In the genomic region with DNA sequence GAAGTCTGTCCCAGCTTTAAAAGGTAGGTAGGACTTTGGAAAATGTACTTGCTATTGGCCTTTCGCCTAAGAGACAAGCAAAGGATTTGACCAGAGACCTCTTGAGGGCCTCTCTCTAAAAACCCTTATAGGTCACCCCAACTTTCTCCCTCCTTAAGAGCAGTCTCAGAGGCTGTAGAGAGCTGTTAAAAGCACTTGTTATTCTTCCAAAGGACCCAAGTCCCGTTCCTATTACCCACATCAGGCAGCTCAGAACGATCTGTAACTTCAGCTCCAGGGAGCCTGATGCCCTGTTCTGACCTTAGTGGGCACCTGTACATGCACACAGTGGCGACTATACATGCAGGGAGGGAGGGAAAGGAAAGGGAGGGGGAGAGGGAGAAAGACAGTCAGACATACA, we compare ENCODE assay signal across 11 mouse cellular contexts. TPM values are rescaled to one million over a fixed set of nuclear protein-coding genes. Genes with fewer than 3 reads are reported as not detected.
"Had no signal": no experiment of that assay in that cellular context is flagged by ENCODE, and none has a peak within 500 bp of the region (broad histone marks: within the 10 kb centered on the region; RNA-seq: fewer than 3 reads in every experiment).

No protein-coding gene starts in this region.

- H3K9ac ChIP-seq: limb, embryonic 12.5 days; midbrain, embryonic 12.5 days had no signal

- H3K27ac ChIP-seq: layer of hippocampus, adult 2 months; limb, embryonic 12.5 days; macrophage; midbrain, embryonic 12.5 days had no signal

- H3K4me1 ChIP-seq: limb, embryonic 12.5 days; midbrain, embryonic 12.5 days had no signal

- H3K4me2 ChIP-seq: limb, embryonic 12.5 days; midbrain, embryonic 12.5 days had no signal

- H3K36me3 ChIP-seq: limb, embryonic 12.5 days; midbrain, embryonic 12.5 days had no signal

- H3K9me3 ChIP-seq: limb, embryonic 12.5 days; megakaryocyte, embryonic 14.5 days; midbrain, embryonic 12.5 days had no signal

- DNase-seq: kidney, adult 11 months; kidney, postnatal 10 days; kidney, postnatal 4 days; right cerebral cortex, postnatal 14 days; thymus, postnatal 36 days had no signal

- H3K27me3 ChIP-seq: limb, embryonic 12.5 days; megakaryocyte, embryonic 14.5 days; midbrain, embryonic 12.5 days had no signal

- H3K4me3 ChIP-seq: layer of hippocampus, adult 2 months; limb, embryonic 12.5 days; megakaryocyte, embryonic 14.5 days; midbrain, embryonic 12.5 days had no signal

RNA-seq across cellular contexts. Expression of gene Pip5k1b, which starts 18.0 kb away (rescaled TPM):
- polyA plus RNA-seq: liver, adult 2 months had no signal
